Mouse (Mus musculus) ES-Bruce4 (cell line): ENCODE measurements around the gene Ankrd27.

ENCODE experiments used
- CTCF ChIP-seq: IDR thresholded peaks from one replicate; pipeline ENCODE4 v1.8.1; 2011; ENCODE audit warnings: low read depth, low read length
- POLR2A ChIP-seq: IDR thresholded peaks from one replicate; pipeline ENCODE4 v1.8.1; 2011; ENCODE audit warnings: low read length; ENCODE audit not compliant: insufficient read depth

- TF ChIP-seq POLR2A: no peak
- no peak for TF ChIP-seq CTCF
These were observed 29.8 kb upstream of the Ankrd27 start, which contains the start of gene Nudt19 for GRCm38 (mm10) chr7:35556205-35556603.
